Mouse (Mus musculus) liver, embryonic 14.5 days (tissue): ENCODE results near the gene Pxylp1. TPM values are rescaled to one million over a fixed set of nuclear protein-coding genes. Genes with fewer than 3 reads are reported as not detected.

Experiments used
- ATAC-seq: fragments of 200-750 bp; cut with Nextera tagmentation; 2 replicates; pipeline ENCODE4 v1.8.0; 2017; ENCODE audit warnings: moderate number of reproducible peaks, mild to moderate bottlenecking, moderate library complexity; ENCODE audit not compliant: insufficient read depth
- DNase-seq, 3 experiments: peaks; one replicate each; pipeline ENCODE4 v3.0.0-alpha.2; 2012 to 2013; ENCODE audit warnings: low read depth in 3 of 3, low spot score in 3 of 3
- H3K27ac ChIP-seq: fragments of 300-500 bp; sonication (generic); 2 replicates; pipeline ENCODE4 v1.5.1; 2014; ENCODE audit warnings: moderate library complexity, mild to moderate bottlenecking, control low read depth, inconsistent platforms
- H3K27me3 ChIP-seq: fragments of 300-500 bp; sonication (generic); 2 replicates; pipeline ENCODE4 v1.6.1; 2014; ENCODE audit warnings: mild to moderate bottlenecking, low read length, moderate library complexity; ENCODE audit not compliant: control insufficient read depth, insufficient read depth
- H3K36me3 ChIP-seq: fragments of 300-500 bp; sonication (generic); replicated peaks from 2 replicates; pipeline ENCODE4 v1.6.1; 2014; ENCODE audit warnings: low read depth; ENCODE audit not compliant: control insufficient read depth, insufficient read depth
- H3K4me1 ChIP-seq, 2 experiments: fragments of 200-500 bp in 1 of 2; fragments of 300-500 bp in 1 of 2; sonication (generic) in 1 of 2; replicated peaks; 2 replicates each; pipeline ENCODE4 v1.6.1; 2012 to 2014; ENCODE audit warnings: antibody characterized with exemption in 1 of 2, inconsistent platforms in 1 of 2, low read length in 1 of 2; ENCODE audit not compliant: control insufficient read depth in 2 of 2, insufficient read depth in 2 of 2
- H3K4me2 ChIP-seq: fragments of 300-500 bp; sonication (generic); 2 replicates; pipeline ENCODE4 v1.6.1; 2014; ENCODE audit warnings: low read depth, mild to moderate bottlenecking, control low read depth, moderate library complexity
- H3K4me3 ChIP-seq, 2 experiments: fragments of 200-500 bp in 1 of 2; fragments of 300-500 bp in 1 of 2; sonication (generic) in 1 of 2; 2 replicates each; pipeline ENCODE4 v1.5.1; 2012 to 2014; ENCODE audit warnings: low read depth in 2 of 2, low read length in 2 of 2, mild to moderate bottlenecking in 2 of 2, control low read depth in 1 of 2, inconsistent platforms in 1 of 2, moderate library complexity in 1 of 2; ENCODE audit not compliant: insufficient read depth in 1 of 2
- H3K9ac ChIP-seq: fragments of 300-500 bp; sonication (generic); replicated peaks from 2 replicates; pipeline ENCODE4 v1.6.1; 2014; ENCODE audit warnings: mild to moderate bottlenecking, control low read depth, moderate library complexity
- H3K9me3 ChIP-seq: fragments of 300-500 bp; sonication (generic); 2 replicates; pipeline ENCODE4 v1.6.1; 2016; ENCODE audit warnings: low read length, mixed read lengths; ENCODE audit not compliant: control insufficient read depth
- CTCF ChIP-seq: IDR thresholded peaks from 2 replicates; pipeline ENCODE4 v1.5.1; 2016; ENCODE audit warnings: antibody characterized with exemption, low read depth, control low read depth
- EP300 ChIP-seq: IDR thresholded peaks from 2 replicates; pipeline ENCODE4 v1.6.1; 2016; ENCODE audit warnings: antibody characterized with exemption, low read depth
- WGBS: fragments of 180-500 bp; shearing (Covaris S2); extraction: QIAGEN DNeasy Blood & Tissue Kit; methylation state at CpG from one replicate; pipeline ENCODE4 v1.1.7; 2014; ENCODE audit not compliant: insufficient replicate concordance; 5-methylcytosine and 5-hydroxymethylcytosine counted together
- polyA plus RNA-seq, 2 experiments: library from polyadenylated mRNA; depleted of rRNA in 1 of 2; stranded (reverse) in 1 of 2; unstranded in 1 of 2; fragments of >200 nt; fragmentation: Nextera tagmentation in 1 of 2; extraction: Ambion mirVana in 1 of 2; gene quantifications; 2 replicates each; pipeline versions ENCODE4 v1.2.1 to v1.2.3; 2012 to 2014

Gene Pxylp1
- polyA plus RNA-seq, 2 experiments, result 1.3 to 3.5 TPM

- Histone ChIP-seq H3K36me3 (no peaks in the 10 kb centered on the region), H3K27ac (no peak overlapping the region), H3K4me2 (no peak overlapping the region), H3K4me1 (no peaks in the 10 kb centered on the region; a peak in 1 of 4 replicates), H3K9ac (no peak overlapping the region), H3K27me3 (no peaks in the 10 kb centered on the region), H3K9me3 (no peaks in the 10 kb centered on the region), H3K4me3 (no peak overlapping the region)
- WGBS, result 52% methylated on average over 12 of the region's 12 CpGs
- TF ChIP-seq EP300, result no peak
- no peak for TF ChIP-seq CTCF
- DNase-seq, result no peak
- ATAC-seq, result no peak
Observed at GRCm38 (mm10) chr9:96824026-96824425, 68.4 kb downstream of the Pxylp1 start.

- no peak overlapping the region for H3K27ac ChIP-seq
- WGBS, result 66% methylated on average over 5 of the region's 5 CpGs
- no peak for ATAC-seq
Observed at GRCm38 (mm10) chr9:96823541-96823940, 68.9 kb downstream of the Pxylp1 start.

GRCm38 (mm10) chr9:96823005-96823404 lies 69.5 kb downstream of the Pxylp1 start:
- Histone ChIP-seq H3K27me3 (no peaks in the 10 kb centered on the region), H3K9me3 (no peaks in the 10 kb centered on the region), H3K4me3 (no peak overlapping the region), H3K4me2 (no peak overlapping the region), H3K4me1 (no peaks in the 10 kb centered on the region; a peak in 1 of 4 replicates), H3K9ac (no peak overlapping the region), H3K27ac (no peak overlapping the region), H3K36me3 (no peaks in the 10 kb centered on the region)
- DNase-seq (no peak), ATAC-seq (no peak)
- WGBS, result 68% methylated on average over 9 of the region's 9 CpGs
- no peak for TF ChIP-seq EP300
- TF ChIP-seq CTCF, result no peak

More at GRCm38 (mm10) chr9:96823541-96823940, 68.9 kb downstream of the Pxylp1 start:
- Histone ChIP-seq H3K9me3 (no peaks in the 10 kb centered on the region), H3K9ac (no peak overlapping the region), H3K4me3 (no peak overlapping the region), H3K4me1 (no peaks in the 10 kb centered on the region; a peak in 1 of 4 replicates), H3K4me2 (no peak overlapping the region), H3K27me3 (no peaks in the 10 kb centered on the region), H3K36me3 (no peaks in the 10 kb centered on the region)
- no peak for DNase-seq
- TF ChIP-seq CTCF, result no peak
- no peak for TF ChIP-seq EP300

- Histone ChIP-seq H3K27me3 (no peaks in the 10 kb centered on the region), H3K27ac (no peak overlapping the region), H3K4me1 (no peaks in the 10 kb centered on the region), H3K9ac (no peak overlapping the region), H3K9me3 (no peaks in the 10 kb centered on the region), H3K4me3 (no peak overlapping the region), H3K36me3 (no peaks in the 10 kb centered on the region), H3K4me2 (no peak overlapping the region)
- TF ChIP-seq CTCF (no peak), EP300 (no peak)
- ATAC-seq, result no peak
- no peak for DNase-seq
- 51% methylated on average over 11 of the region's 11 CpGs for WGBS
Observed at GRCm38 (mm10) chr9:96818822-96819481, 73.5 kb downstream of the Pxylp1 start.

- H3K27me3 ChIP-seq, result no peaks in the 10 kb centered on the region
- no peak overlapping the region for H3K27ac ChIP-seq
- DNase-seq (peak; percentile 29 to 50 (median 39)), ATAC-seq (no peak)
- H3K9ac ChIP-seq, result no peak overlapping the region
- H3K4me1 ChIP-seq, result no peaks in the 10 kb centered on the region
- no peaks in the 10 kb centered on the region for H3K9me3 ChIP-seq
- H3K4me2 ChIP-seq, result no peak overlapping the region
- TF ChIP-seq CTCF (peak; percentile 64), EP300 (no peak)
- no peak overlapping the region for H3K4me3 ChIP-seq
- no peaks in the 10 kb centered on the region for H3K36me3 ChIP-seq
- WGBS, result 34% methylated on average over 7 of the region's 7 CpGs
Observed at GRCm38 (mm10) chr9:96818128-96818821, 74.2 kb downstream of the Pxylp1 start.
